Comparison of ENCODE assay signal across 9 mouse cellular contexts in genomic region chr15:97376792-97377222, GRCm38 (mm10).
DNase-seq lines count a peak whose midpoint lies in the region; ATAC-seq and TF ChIP-seq lines count a peak whose summit lies in the region.
"Had no signal": no experiment of that assay in that cellular context is flagged by ENCODE, and none has a peak within 500 bp of the region (broad histone marks: within the 10 kb centered on the region; RNA-seq: fewer than 3 reads in every experiment).

No protein-coding gene starts in this region.

- H3K36me3 ChIP-seq in kidney, embryonic 14.5 days (ENCODE audit: control insufficient read depth, insufficient read depth, low read length): no peaks in the 10 kb centered on the region
- no peaks in the 10 kb centered on the region for H3K36me3 ChIP-seq in embryonic facial prominence, embryonic 14.5 days (ENCODE audit: control insufficient read depth, insufficient read depth, low read length)
- no peaks in the 10 kb centered on the region for H3K36me3 ChIP-seq in limb, embryonic 10.5 days
- no peaks in the 10 kb centered on the region; the same call in 1 of the 2 replicates for H3K36me3 ChIP-seq in small intestine, adult 2 months (ENCODE audit: control insufficient read depth, insufficient read depth, low read length)
- H3K36me3 ChIP-seq: embryonic facial prominence, embryonic 15.5 days had no signal

- peaks cover 26% of the 10 kb centered on the region for H3K4me1 ChIP-seq in kidney, embryonic 14.5 days (ENCODE audit: control insufficient read depth, insufficient read depth, low read length)
- H3K4me1 ChIP-seq in embryonic facial prominence, embryonic 14.5 days (ENCODE audit: control insufficient read depth, insufficient read depth, low read length): peaks cover 2% of the 10 kb centered on the region; the same call in 1 of the 2 replicates
- peaks cover 33% of the 10 kb centered on the region for H3K4me1 ChIP-seq in limb, embryonic 10.5 days
- H3K4me1 ChIP-seq in small intestine, adult 2 months (ENCODE audit: control insufficient read depth, insufficient read depth, insufficient read length, low read length): peaks cover 11% of the 10 kb centered on the region; the same call in 1 of the 2 replicates

- H3K4me2 ChIP-seq in kidney, embryonic 14.5 days (replicated peaks; ENCODE audit: low read depth, low read length): peak overlapping the region; percentile 32
- 0 out of 2 replicates have a peak overlapping the region, but pooled peaks have one; percentile 24 for H3K4me2 ChIP-seq in embryonic facial prominence, embryonic 14.5 days (ENCODE audit: low read depth, low read length)
- H3K4me2 ChIP-seq: embryonic facial prominence, embryonic 15.5 days had no signal

- H3K27ac ChIP-seq in kidney, embryonic 14.5 days (ENCODE audit: low read depth, low read length): no peak overlapping the region
- no peak overlapping the region for H3K27ac ChIP-seq in embryonic facial prominence, embryonic 14.5 days (replicated peaks; ENCODE audit: low read depth, low read length)
- H3K27ac ChIP-seq in limb, embryonic 10.5 days: no peak overlapping the region; the same call in 1 of the 2 replicates
- no peak overlapping the region for H3K27ac ChIP-seq in small intestine, adult 2 months (ENCODE audit: insufficient read depth, low read depth, low read length)
- H3K27ac ChIP-seq: embryonic facial prominence, embryonic 15.5 days had no signal

- H3K4me3 ChIP-seq in kidney, embryonic 14.5 days (ENCODE audit: low read length): no peak overlapping the region
- no peak overlapping the region for H3K4me3 ChIP-seq in embryonic facial prominence, embryonic 14.5 days (ENCODE audit: low read depth, low read length)
- peak overlapping the region; percentile 27 for H3K4me3 ChIP-seq in limb, embryonic 10.5 days
- H3K4me3 ChIP-seq in small intestine, adult 2 months (ENCODE audit: low read depth, low read length): peak overlapping the region; percentile 13
- H3K4me3 ChIP-seq: embryonic facial prominence, embryonic 15.5 days had no signal

- ATAC-seq in kidney, embryonic 14.5 days (ENCODE audit: low FRiP score, low TSS enrichment): peak; percentile 45; the same call in 1 of the 2 replicates
- no peak for ATAC-seq in embryonic facial prominence, embryonic 14.5 days (ENCODE audit: low read depth)

- DNase-seq in kidney, adult 11 months: no peak
- DNase-seq in embryonic facial prominence, embryonic 14.5 days (ENCODE audit: low spot score): no peak
- DNase-seq in limb, embryonic 10.5 days (ENCODE audit: low spot score): no peak
- DNase-seq in thymus, postnatal 0 days (ENCODE audit: low spot score): no peak
- no peak for DNase-seq in layer of hippocampus, adult 9-10 months (ENCODE audit: low spot score)
- no peak for DNase-seq in spleen, adult 18-20 months

- TF ChIP-seq POLR2A in small intestine, adult 2 months (IDR thresholded peaks at IDR 0.05; ENCODE audit: low read depth, low read length): no peak

- H3K9me3 ChIP-seq in kidney, embryonic 14.5 days (ENCODE audit: control insufficient read depth, low read length): no peaks in the 10 kb centered on the region
- no peaks in the 10 kb centered on the region for H3K9me3 ChIP-seq in embryonic facial prominence, embryonic 14.5 days (ENCODE audit: control insufficient read depth, low read length)
- H3K9me3 ChIP-seq in limb, embryonic 10.5 days (replicated peaks): no peaks in the 10 kb centered on the region
- H3K9me3 ChIP-seq: embryonic facial prominence, embryonic 15.5 days had no signal

- H3K27me3 ChIP-seq in kidney, embryonic 14.5 days (ENCODE audit: control insufficient read depth, insufficient read depth, low read length): no peaks in the 10 kb centered on the region
- peaks cover 3% of the 10 kb centered on the region; the same call in 1 of the 2 replicates for H3K27me3 ChIP-seq in embryonic facial prominence, embryonic 14.5 days (replicated peaks; ENCODE audit: control insufficient read depth, insufficient read depth, low read length)
- peaks cover 23% of the 10 kb centered on the region for H3K27me3 ChIP-seq in limb, embryonic 10.5 days (ENCODE audit: low read depth, poor library complexity, severe bottlenecking)
- H3K27me3 ChIP-seq in small intestine, adult 2 months (ENCODE audit: control insufficient read depth, insufficient read depth, low read length): no peaks in the 10 kb centered on the region
- H3K27me3 ChIP-seq: embryonic facial prominence, embryonic 15.5 days had no signal

- no peak for TF ChIP-seq CTCF in small intestine, adult 2 months (IDR thresholded peaks at IDR 0.05; ENCODE audit: extremely low read depth, insufficient read length, insufficient replicate concordance, low read depth, low read length)

- 13% methylated on average over 19 of the region's 19 CpGs for WGBS in kidney, embryonic 14.5 days
- 32% methylated on average over 19 of the region's 19 CpGs for WGBS in embryonic facial prominence, embryonic 14.5 days
- WGBS in limb, embryonic 10.5 days: 13% methylated on average over 19 of the region's 19 CpGs
- 29% methylated on average over 19 of the region's 19 CpGs for WGBS in small intestine, adult 2 months

- no peak overlapping the region; the same call in 1 of the 2 replicates for H3K9ac ChIP-seq in kidney, embryonic 14.5 days (ENCODE audit: low read depth, low read length)
- peak overlapping the region; percentile 19; the same call in 1 of the 2 replicates for H3K9ac ChIP-seq in embryonic facial prominence, embryonic 14.5 days (ENCODE audit: low read depth, low read length)
- H3K9ac ChIP-seq: embryonic facial prominence, embryonic 15.5 days had no signal

Comparison
In these comparisons a context has a peak if more than half of its experiments do, and no peak if none do; other contexts are left out.
1. H3K4me3 ChIP-seq: peak in limb, embryonic 10.5 days (single experiment) and small intestine, adult 2 months (single experiment); none in kidney, embryonic 14.5 days (single experiment) and embryonic facial prominence, embryonic 14.5 days (single experiment).